Mouse (Mus musculus): Measurements from ENCODE around the gene Proser2.

DNA sequence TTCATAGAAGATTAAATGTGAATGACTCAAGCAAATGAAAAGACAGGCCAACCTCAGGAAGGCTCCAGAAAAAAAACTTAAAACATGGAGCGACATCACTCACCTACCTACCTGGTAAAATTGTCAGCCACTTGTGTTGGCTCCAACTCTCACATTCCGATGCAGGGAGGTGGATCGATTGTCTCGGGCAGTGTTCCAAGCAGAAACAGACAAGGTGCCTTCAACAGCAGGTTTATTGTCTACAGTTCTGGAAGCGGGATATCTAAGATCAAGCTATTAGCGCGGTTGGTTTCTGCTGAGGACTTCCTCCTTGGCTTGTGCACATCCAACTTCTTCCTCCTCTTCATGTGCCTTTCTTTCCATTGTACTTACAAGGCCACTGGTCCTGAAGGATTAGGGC lies 27.6 kb upstream of the Proser2 start:
- TF ChIP-seq CTCF (IDR thresholded peaks at IDR 0.05; ENCODE audit: borderline replicate concordance, control insufficient read depth, extremely low read depth, insufficient read depth, low read length, poor library complexity) (no peak), POLR2A (IDR thresholded peaks at IDR 0.05; ENCODE audit: control insufficient read depth, extremely low read depth, insufficient read depth, low read length, poor library complexity) (no peak)

Measured in thymus, adult 2 months (tissue).